Mouse (Mus musculus): Measurements from ENCODE around the gene Rev1. TPM values are rescaled to one million over a fixed set of nuclear protein-coding genes. Genes with fewer than 3 reads are reported as not detected.

Gene Rev1
- 53.0 TPM for polyA plus RNA-seq (2017; shearing (Covaris generic))

GRCm38 (mm10) chr1:38129501-38130267 lies at the start of gene Rev1:
Gene Rev1 (minus strand): TSS chr1:38129801.

Other genes with a start within 250 kb of the Rev1 start
- 58.0 TPM for gene Mitd1, start 239.4 kb downstream of the Rev1 start, polyA plus RNA-seq (2017; shearing (Covaris generic))
- 169 TPM for gene Mrpl30, start 239.3 kb downstream of the Rev1 start, polyA plus RNA-seq (2017; shearing (Covaris generic))
- not detected for gene Lyg2, start 213.3 kb downstream of the Rev1 start, polyA plus RNA-seq (2017; shearing (Covaris generic))
- not detected for gene Lyg1, start 172.0 kb downstream of the Rev1 start, polyA plus RNA-seq (2017; shearing (Covaris generic))
- gene Txndc9, start 131.9 kb downstream of the Rev1 start, polyA plus RNA-seq (2017; shearing (Covaris generic)): 89.8 TPM
- gene Eif5b, start 131.8 kb downstream of the Rev1 start, polyA plus RNA-seq (2017; shearing (Covaris generic)): 23.4 TPM

All from naive thymus-derived CD4-positive, alpha-beta T cell, adult 5 months (primary cell).